Mouse (Mus musculus) adrenal gland, adult 2 months (tissue): ENCODE results near the gene Itpr1. TPM values are rescaled to one million over a fixed set of nuclear protein-coding genes. Genes with fewer than 3 reads are reported as not detected.

Experiments
- DNase-seq: peaks from one replicate; pipeline ENCODE4 v3.0.0; 2021
- long read RNA-seq: library from polyadenylated mRNA; stranded (forward); transcript quantifications from one replicate; pipeline ENCODE4 v2.0.0, GENCODE M21; 2021
- polyA plus RNA-seq: library from polyadenylated mRNA; depleted of rRNA; stranded (reverse); fragments of >200 nt; gene quantifications from 2 replicates; pipeline ENCODE4 v1.2.3, GENCODE M21; 2012; rRNA removed
- total RNA-seq, 2 experiments: library from RNA; stranded (reverse); gene quantifications; 2 replicates each; pipeline ENCODE4 v1.2.3; 2021

Itpr1 gene
- 100 to 1,000 TPM; 120 to 176 TPM for total RNA-seq
- polyA plus RNA-seq: 13.2 and 23.0 TPM in 2 replicates
- long read RNA-seq, partial matches to known transcripts: 1 of 3 reads
- long read RNA-seq, other reads (novel, unspliced or antisense): 2 of 3 reads

- peak; percentile 100 for DNase-seq
These were observed at the start of gene Itpr1 for GRCm38 (mm10) chr6:108212881-108213295. Itpr1 (plus strand) TSS chr6:108213096.

DNA sequence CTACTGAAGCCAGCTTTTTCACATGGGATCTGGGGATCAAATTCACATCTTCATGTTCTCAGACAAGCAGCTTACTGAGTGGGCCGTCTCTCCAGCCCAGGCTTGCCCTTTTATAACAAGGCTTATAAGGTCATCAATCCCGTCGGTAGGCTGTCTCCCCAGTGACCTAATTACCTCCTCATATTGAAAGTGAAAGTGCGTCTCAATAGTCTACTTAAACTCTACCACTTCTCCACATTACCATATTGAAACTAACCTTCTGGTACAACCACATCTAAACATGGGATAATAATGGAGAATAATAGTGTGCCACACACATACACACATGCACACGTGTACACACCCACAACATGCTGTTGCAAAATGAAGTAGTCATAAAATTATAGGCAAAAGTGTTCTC lies 48.0 kb upstream of the Itpr1 start:
- DNase-seq: peak; percentile 15

DNA sequence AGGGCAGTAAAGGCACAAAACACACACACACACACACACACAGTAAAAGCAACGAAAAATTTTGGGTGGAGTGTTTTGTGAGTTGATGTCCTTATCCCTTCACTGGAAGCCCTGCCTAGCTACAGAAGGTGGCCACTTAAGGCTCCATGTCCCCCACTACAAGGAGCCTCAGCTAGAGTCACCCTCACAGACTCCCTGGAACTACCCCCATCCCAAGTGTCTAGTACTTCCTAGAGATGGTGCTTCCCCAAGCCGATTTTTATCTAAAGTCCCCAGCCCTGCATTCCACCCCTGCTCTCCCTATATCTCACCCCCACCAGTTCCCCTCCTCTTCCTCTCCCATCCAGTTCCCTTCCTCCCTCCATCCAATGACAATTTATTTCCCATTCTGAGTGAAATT lies 47.3 kb upstream of the Itpr1 start:
- DNase-seq: no peak

DNA sequence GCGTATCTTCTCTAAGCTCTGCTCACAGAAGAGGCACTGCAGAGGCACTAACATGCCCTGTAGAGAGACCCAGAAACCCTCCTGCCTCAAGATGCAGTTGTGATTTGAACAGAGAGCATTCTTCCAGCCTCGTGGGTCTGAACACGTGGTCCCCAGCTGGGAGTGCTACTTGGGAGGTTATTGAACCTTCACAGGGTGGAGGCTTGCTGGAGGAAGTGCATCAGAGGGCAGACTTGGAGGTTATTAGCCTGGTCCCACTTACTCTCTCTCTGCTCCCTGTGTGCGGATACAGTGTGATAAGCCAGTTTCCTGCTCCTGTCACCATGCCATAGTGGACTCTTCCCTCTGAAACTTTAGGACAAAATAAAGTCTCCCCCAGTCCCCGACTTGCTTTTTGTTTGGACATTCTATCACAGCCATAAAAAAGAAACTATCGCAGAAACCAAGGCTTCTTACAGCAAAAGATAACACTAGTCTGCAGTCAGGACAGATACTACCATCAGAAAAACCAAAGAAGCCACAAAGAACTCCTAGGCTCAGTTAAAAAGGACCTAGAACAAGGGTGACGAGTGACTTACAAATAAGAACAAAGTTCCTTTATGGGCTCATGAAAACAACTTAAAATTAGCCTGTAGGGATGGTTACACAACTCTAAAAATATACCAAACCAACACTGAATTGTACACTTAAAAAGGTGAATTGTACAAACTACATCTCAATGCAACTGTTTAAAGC lies 44.8 kb upstream of the Itpr1 start:
- no peak for DNase-seq

DNA sequence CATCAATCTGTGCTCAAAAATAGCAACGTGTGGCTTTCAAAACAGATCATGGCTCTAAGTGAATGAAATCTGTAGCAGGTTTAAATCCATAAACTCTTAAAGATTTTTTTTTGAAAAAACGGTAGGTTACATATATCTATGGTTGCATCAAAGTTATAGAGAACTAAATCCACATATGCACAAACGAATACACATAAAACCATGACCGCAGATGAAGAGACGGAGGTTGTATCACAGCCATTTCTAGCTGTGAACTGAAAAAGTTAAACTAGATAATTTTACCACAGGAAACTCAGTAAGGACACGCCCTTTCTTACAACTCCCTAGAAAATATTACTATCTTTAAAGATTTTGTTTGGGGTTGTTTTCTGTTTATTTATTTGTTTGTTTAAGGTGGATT lies 44.2 kb upstream of the Itpr1 start:
- no peak for DNase-seq

GRCm38 (mm10) chr6:108169466-108169865 lies 43.4 kb upstream of the Itpr1 start:
- no peak for DNase-seq

GRCm38 (mm10) chr6:108172219-108172618 lies 40.7 kb upstream of the Itpr1 start:
- no peak for DNase-seq

DNA sequence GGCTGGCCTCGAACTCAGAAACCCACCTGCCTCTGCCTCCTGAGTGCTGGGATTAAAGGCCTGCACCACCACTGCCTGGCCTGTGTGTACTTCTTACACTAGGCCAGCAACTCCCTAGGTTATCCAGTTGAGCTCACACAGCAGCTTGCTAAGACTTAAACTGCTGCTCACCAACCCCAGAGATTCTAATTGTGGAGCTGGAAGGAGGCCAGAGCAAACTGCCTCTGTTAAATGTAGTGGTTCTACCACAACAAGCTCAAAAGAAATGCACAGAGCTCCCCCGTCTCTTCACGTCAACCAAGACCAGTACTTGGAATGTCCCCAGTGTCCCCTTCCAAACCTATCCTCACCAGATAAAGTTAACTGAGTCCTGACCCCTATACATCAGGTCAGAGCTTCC lies 38.7 kb upstream of the Itpr1 start:
- no peak for DNase-seq

- no peak for DNase-seq
These were observed 33.8 kb upstream of the Itpr1 start for GRCm38 (mm10) chr6:108179087-108179486.

DNA sequence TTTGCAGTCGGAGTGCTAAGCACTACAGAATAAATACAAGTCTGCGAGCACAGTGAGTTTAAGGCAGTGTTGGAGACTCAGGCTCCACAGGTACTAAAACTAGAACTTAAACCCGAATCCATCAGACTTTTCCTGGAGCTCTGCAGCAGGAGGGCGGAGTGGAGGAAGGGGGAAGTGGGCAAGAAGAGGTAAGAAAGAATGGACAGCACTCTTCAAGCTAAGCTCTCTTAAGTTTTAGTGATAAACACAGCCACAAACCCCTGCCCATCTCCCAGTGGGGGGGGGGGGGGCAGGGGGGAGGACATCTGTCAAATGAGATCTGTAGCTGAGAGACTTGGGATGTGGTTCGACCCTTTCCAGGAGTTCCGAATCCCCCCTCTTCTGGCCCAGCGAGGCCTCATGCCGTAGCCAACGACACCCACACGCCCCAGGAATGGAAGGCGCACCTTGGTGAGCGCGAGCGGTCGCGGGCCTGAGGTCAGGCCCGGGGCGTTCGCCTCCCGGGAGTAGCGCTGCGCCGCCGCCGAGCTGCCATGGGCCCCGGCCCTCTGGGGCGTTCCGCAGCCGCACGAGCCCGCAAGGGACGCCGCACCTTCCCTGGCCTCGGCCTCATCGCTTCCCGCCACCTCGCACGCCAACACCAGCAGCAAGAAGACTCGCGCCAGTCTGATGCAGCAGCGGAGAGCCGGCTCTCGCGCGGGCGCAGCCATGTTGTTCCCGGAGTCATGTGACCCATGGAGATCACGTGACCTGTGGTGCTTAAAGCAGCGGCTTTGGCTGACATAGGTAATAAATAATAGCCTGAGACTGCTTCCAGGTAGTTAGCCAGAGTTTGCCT lies 27.8 kb upstream of the Itpr1 start, which contains the start of gene Sumf1:
TSS of gene Sumf1 (minus strand) at position 736 of the 838 bp plus-strand sequence.
- DNase-seq: peak; percentile 91

DNA sequence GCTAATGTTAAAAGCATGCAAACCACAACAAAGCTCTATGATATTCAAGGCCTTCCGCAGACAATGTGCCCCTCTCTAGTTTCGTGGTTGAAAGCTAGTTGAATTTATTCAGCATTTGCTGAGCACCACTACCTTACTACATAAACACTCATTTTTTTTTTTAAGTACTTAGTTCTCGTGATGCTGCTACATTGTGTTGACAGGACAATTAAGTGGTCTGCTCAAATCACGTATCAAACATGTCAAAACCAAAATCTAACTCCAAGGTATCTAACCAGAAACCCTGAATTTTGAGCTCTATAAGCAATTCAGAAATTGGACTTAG lies 27.2 kb upstream of the Itpr1 start:
- DNase-seq: no peak

DNA sequence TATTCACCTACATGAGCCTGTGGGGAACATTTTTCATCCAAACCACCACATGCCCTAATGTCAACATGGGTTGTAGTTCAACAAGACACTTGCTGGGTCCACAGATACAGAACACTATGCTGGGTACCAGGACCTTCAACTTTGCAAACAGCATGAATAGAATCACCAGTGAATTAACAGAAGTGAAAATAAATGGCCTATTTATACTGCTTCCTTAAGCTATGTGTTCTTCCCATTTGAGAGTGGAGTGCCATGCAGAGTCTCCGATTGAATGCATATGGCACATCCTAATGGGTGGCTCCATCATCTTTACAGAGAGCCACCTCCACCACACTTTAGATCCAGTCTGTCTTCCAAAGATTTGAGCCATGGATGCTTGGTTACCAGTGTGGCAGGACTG lies 22.2 kb upstream of the Itpr1 start:
- no peak for DNase-seq

GRCm38 (mm10) chr6:108192632-108193031 lies 20.3 kb upstream of the Itpr1 start:
- DNase-seq: no peak

- DNase-seq: no peak
These were observed 16.2 kb upstream of the Itpr1 start for GRCm38 (mm10) chr6:108196665-108197064.

DNA sequence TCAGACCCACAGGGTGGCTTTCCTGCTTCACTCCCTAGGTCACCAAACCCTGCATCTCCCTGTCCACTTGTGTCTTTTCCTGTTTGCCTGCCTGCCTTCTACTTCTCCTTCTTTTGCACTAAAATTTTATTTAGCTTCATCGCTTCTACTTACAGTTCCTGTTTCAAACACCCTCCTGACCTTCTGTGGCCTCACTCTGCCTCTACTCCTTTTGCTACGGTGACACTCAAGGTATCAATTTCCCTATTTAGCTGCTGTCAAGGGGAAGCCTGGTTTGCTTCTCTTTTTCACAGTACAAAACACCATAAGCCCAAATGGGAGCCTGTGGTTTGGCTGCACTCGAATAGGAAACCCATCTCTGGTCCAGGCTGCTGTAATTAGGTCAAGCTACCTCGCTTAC lies 15.8 kb upstream of the Itpr1 start:
- no peak for DNase-seq

GRCm38 (mm10) chr6:108198286-108198685 lies 14.6 kb upstream of the Itpr1 start:
- no peak for DNase-seq

DNA sequence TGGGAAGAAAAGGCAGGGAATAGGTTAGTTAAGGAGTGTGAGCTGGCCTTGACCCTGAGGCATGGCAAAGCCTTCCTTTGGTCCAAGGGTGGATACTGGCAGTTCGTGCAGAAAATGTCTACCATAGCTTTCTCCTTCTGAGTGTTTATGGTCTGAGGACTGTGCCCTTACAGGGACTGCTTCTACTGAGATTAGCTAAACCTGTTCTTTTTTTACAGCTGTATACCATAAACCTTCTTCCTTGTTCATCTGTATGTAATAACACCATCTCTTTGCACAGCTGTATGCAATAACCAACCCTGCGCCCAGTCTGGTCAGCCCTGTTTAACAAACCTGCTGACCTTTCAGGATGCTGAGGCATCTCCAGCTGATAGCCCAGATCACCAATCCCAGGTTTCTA lies 8.6 kb upstream of the Itpr1 start:
- no peak for DNase-seq

DNA sequence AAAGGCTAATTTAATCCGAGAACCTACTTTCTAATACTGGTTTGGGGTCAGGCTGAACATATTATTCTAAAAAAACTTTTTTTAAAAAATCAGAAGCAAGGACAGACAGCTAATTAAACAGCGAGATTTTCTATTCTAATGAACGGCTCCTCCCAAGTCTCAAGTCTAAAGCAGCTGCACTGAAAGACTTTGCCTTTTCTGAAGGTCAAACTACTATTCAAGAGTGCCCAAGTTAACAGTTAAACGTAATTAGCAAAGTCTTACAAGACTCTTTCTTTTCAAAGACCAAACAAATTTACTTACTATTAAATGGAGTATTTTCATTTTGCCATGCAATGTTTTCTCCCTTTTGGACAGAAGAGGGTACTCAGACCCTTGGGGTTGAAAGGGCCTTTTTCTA lies 6.8 kb upstream of the Itpr1 start:
- DNase-seq: no peak

GRCm38 (mm10) chr6:108206914-108207566 lies 5.9 kb upstream of the Itpr1 start:
- DNase-seq: no peak

GRCm38 (mm10) chr6:108211896-108212880 lies 708 bp upstream of the Itpr1 start:
- DNase-seq: peak; percentile 31
